Mouse (Mus musculus): ENCODE measurements around the gene Slc15a1. TPM values are rescaled to one million over a fixed set of nuclear protein-coding genes. Genes with fewer than 3 reads are reported as not detected.

Gene Slc15a1
- polyA plus RNA-seq, 1 experiment, result 0.04 TPM

- TF ChIP-seq CTCF (IDR thresholded peaks at IDR 0.05; ENCODE audit: extremely low read depth, insufficient read depth, low read length), result no peak
- no peak for TF ChIP-seq POLR2A (IDR thresholded peaks at IDR 0.05; ENCODE audit: extremely low read depth, insufficient read depth, low read length)
- Histone ChIP-seq H3K27ac (ENCODE audit: insufficient read depth, low read length) (no peak overlapping the region), H3K4me3 (ENCODE audit: insufficient read depth, low read length) (no peak overlapping the region), H3K4me1 (ENCODE audit: control insufficient read depth, insufficient read depth, low read length) (no peaks in the 10 kb centered on the region)
These were observed 31.2 kb downstream of the Slc15a1 start for GRCm38 (mm10) chr14:121473869-121474268.

DNA sequence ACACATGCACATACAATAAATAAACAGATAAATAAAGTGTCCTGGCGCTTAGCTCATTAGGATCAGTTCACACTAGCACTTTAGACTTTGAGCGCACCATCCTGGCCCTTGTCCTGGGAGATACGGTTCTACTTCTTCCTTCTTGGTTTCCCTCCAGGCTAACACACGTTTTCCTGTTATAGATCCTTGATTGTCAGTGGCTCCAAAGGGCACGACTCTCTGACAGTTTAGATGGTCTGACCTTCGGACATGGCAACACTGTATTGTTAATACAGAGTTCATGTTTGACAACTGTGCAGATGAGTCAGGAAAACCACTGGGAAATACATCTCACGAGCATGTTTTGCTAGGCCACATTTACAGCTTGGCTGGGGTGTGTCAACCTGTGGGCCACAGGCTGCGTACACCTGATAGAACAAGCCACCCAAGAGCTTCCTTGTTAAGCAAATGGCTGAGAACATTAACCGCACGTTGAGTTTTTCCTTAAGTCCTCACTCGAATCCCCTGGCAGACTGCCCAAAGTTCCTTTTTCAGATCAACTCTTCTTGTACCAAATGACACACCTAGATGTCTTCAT lies 33.4 kb downstream of the Slc15a1 start:
- Histone ChIP-seq H3K4me1 (ENCODE audit: control insufficient read depth, insufficient read depth, low read length) (no peaks in the 10 kb centered on the region), H3K27ac (ENCODE audit: insufficient read depth, low read length) (no peak overlapping the region), H3K4me3 (ENCODE audit: insufficient read depth, low read length) (no peak overlapping the region)
- no peak for TF ChIP-seq CTCF (IDR thresholded peaks at IDR 0.05; ENCODE audit: extremely low read depth, insufficient read depth, low read length)
- TF ChIP-seq POLR2A (IDR thresholded peaks at IDR 0.05; ENCODE audit: extremely low read depth, insufficient read depth, low read length), result no peak

DNA sequence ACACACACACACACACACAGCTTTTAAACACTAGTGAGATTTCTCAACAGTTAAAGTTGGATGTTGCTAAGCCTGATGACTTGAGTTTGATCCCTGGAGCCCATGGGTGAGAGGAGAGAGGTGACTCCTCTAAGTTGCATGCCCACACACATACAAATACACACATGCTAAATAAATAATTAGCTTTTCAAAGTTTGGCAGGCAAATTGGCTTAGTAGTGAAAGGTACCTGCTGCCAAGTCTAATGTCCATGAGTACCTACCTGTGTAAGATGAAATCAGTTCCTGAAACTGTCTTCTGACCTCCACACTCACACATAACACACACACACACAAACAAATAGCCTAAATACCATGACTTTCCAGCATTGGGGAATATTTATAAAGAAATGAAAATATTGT lies 35.5 kb downstream of the Slc15a1 start:
- no peak overlapping the region for H3K4me3 ChIP-seq (ENCODE audit: insufficient read depth, low read length)
- no peak overlapping the region for H3K27ac ChIP-seq (ENCODE audit: insufficient read depth, low read length)
- no peak for TF ChIP-seq POLR2A (IDR thresholded peaks at IDR 0.05; ENCODE audit: extremely low read depth, insufficient read depth, low read length)
- no peak for TF ChIP-seq CTCF (IDR thresholded peaks at IDR 0.05; ENCODE audit: extremely low read depth, insufficient read depth, low read length)
- no peaks in the 10 kb centered on the region for H3K4me1 ChIP-seq (ENCODE audit: control insufficient read depth, insufficient read depth, low read length)

- Histone ChIP-seq H3K27ac (ENCODE audit: insufficient read depth, low read length) (no peak overlapping the region), H3K4me1 (ENCODE audit: control insufficient read depth, insufficient read depth, low read length) (no peaks in the 10 kb centered on the region), H3K4me3 (ENCODE audit: insufficient read depth, low read length) (no peak overlapping the region)
- no peak for TF ChIP-seq POLR2A (IDR thresholded peaks at IDR 0.05; ENCODE audit: extremely low read depth, insufficient read depth, low read length)
- no peak for TF ChIP-seq CTCF (IDR thresholded peaks at IDR 0.05; ENCODE audit: extremely low read depth, insufficient read depth, low read length)
These were observed 37.4 kb downstream of the Slc15a1 start for GRCm38 (mm10) chr14:121467646-121468045.

DNA sequence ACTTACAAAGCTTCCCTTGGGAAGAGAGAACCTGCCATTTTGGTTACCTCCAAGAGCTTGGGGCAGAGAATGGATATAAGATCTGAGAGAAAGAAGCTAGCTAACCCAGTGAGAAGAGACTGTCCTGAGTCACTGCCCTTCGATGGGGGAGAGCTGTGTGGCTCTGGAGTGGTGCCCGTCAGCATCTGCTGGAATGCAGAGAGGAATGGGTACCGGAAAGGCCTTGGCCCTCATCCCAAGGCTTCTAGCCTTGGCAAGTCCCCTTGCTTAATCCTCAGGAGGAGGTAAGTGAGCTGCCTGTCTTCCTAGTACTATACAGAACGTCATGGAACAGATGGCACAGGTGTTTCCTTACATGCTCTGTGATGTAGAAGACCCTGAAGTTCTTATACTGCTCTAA lies 38.6 kb downstream of the Slc15a1 start:
- no peak overlapping the region for H3K27ac ChIP-seq (ENCODE audit: insufficient read depth, low read length)
- H3K4me3 ChIP-seq (ENCODE audit: insufficient read depth, low read length), result no peak overlapping the region
- no peak for TF ChIP-seq POLR2A (IDR thresholded peaks at IDR 0.05; ENCODE audit: extremely low read depth, insufficient read depth, low read length)
- TF ChIP-seq CTCF (IDR thresholded peaks at IDR 0.05; ENCODE audit: extremely low read depth, insufficient read depth, low read length), result no peak
- H3K4me1 ChIP-seq (ENCODE audit: control insufficient read depth, insufficient read depth, low read length), result no peaks in the 10 kb centered on the region

DNA sequence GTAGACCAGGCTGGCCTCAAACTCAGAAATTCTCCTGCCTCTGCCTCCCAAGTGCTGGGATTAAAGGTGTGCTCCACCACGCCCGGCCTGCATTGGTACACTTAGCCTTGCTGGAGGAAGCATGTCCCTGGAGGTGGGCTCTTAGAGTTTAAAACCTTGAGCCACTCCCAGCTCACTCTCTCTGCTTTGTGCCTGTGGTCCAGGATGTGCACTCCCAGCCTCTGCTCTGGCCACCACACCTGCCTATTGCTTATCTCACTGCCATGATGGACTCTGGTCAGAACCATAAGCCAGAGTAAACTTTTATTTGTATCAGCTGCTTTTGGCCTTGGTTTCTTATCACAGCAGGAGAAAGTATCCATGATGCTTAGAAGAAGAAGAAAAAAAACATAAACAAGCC lies 40.7 kb downstream of the Slc15a1 start:
- Histone ChIP-seq H3K4me1 (ENCODE audit: control insufficient read depth, insufficient read depth, low read length) (no peaks in the 10 kb centered on the region), H3K4me3 (ENCODE audit: insufficient read depth, low read length) (no peak overlapping the region), H3K27ac (ENCODE audit: insufficient read depth, low read length) (no peak overlapping the region)
- TF ChIP-seq CTCF (IDR thresholded peaks at IDR 0.05; ENCODE audit: extremely low read depth, insufficient read depth, low read length) (no peak), POLR2A (IDR thresholded peaks at IDR 0.05; ENCODE audit: extremely low read depth, insufficient read depth, low read length) (no peak)

- Histone ChIP-seq H3K4me1 (ENCODE audit: control insufficient read depth, insufficient read depth, low read length) (no peaks in the 10 kb centered on the region), H3K27ac (ENCODE audit: insufficient read depth, low read length) (no peak overlapping the region), H3K4me3 (ENCODE audit: insufficient read depth, low read length) (no peak overlapping the region)
- TF ChIP-seq POLR2A (IDR thresholded peaks at IDR 0.05; ENCODE audit: extremely low read depth, insufficient read depth, low read length), result no peak
- TF ChIP-seq CTCF (IDR thresholded peaks at IDR 0.05; ENCODE audit: extremely low read depth, insufficient read depth, low read length), result no peak
These were observed 42.3 kb downstream of the Slc15a1 start for GRCm38 (mm10) chr14:121462756-121463155.

GRCm38 (mm10) chr14:121460966-121461365 lies 44.1 kb downstream of the Slc15a1 start:
- H3K27ac ChIP-seq (ENCODE audit: insufficient read depth, low read length), result no peak overlapping the region
- H3K4me1 ChIP-seq (ENCODE audit: control insufficient read depth, insufficient read depth, low read length), result no peaks in the 10 kb centered on the region
- no peak overlapping the region for H3K4me3 ChIP-seq (ENCODE audit: insufficient read depth, low read length)
- TF ChIP-seq CTCF (IDR thresholded peaks at IDR 0.05; ENCODE audit: extremely low read depth, insufficient read depth, low read length), result no peak
- no peak for TF ChIP-seq POLR2A (IDR thresholded peaks at IDR 0.05; ENCODE audit: extremely low read depth, insufficient read depth, low read length)

- no peak for TF ChIP-seq POLR2A (IDR thresholded peaks at IDR 0.05; ENCODE audit: extremely low read depth, insufficient read depth, low read length)
- no peak for TF ChIP-seq CTCF (IDR thresholded peaks at IDR 0.05; ENCODE audit: extremely low read depth, insufficient read depth, low read length)
- H3K4me3 ChIP-seq (ENCODE audit: insufficient read depth, low read length), result no peak overlapping the region
- no peak overlapping the region for H3K27ac ChIP-seq (ENCODE audit: insufficient read depth, low read length)
- no peaks in the 10 kb centered on the region for H3K4me1 ChIP-seq (ENCODE audit: control insufficient read depth, insufficient read depth, low read length)
These were observed 46.5 kb downstream of the Slc15a1 start for GRCm38 (mm10) chr14:121458521-121458920.

GRCm38 (mm10) chr14:121457536-121457935 lies 47.5 kb downstream of the Slc15a1 start:
- H3K4me1 ChIP-seq (ENCODE audit: control insufficient read depth, insufficient read depth, low read length), result no peaks in the 10 kb centered on the region
- TF ChIP-seq CTCF (IDR thresholded peaks at IDR 0.05; ENCODE audit: extremely low read depth, insufficient read depth, low read length), result no peak
- no peak for TF ChIP-seq POLR2A (IDR thresholded peaks at IDR 0.05; ENCODE audit: extremely low read depth, insufficient read depth, low read length)
- no peak overlapping the region for H3K4me3 ChIP-seq (ENCODE audit: insufficient read depth, low read length)
- no peak overlapping the region for H3K27ac ChIP-seq (ENCODE audit: insufficient read depth, low read length)
